Mouse (Mus musculus) kidney, postnatal 36 days (tissue): Measurements from ENCODE around the gene Cep164.

Experiments
- DNase-seq, 2 experiments: peaks; one replicate each; pipeline ENCODE4 v3.0.0; 2021 to 2022; ENCODE audit warnings: mixed read lengths in 2 of 2

Gene Cep164

GRCm38 (mm10) chr9:45838069-45838433 lies 9.6 kb upstream of the Cep164 start:
- no peak for DNase-seq

GRCm38 (mm10) chr9:45833461-45833860 lies 5.0 kb upstream of the Cep164 start:
- DNase-seq = no peak

GRCm38 (mm10) chr9:45832898-45833297 lies 4.4 kb upstream of the Cep164 start:
- DNase-seq = no peak

GRCm38 (mm10) chr9:45829107-45829506 lies 616 bp upstream of the Cep164 start:
- peak; percentile 80 to 89 for DNase-seq

GRCm38 (mm10) chr9:45827663-45828290 lies 714 bp downstream of the Cep164 start:
- DNase-seq = peak; percentile 19 to 61

- DNase-seq = no peak
Measured at GRCm38 (mm10) chr9:45818406-45819011, 10.0 kb downstream of the Cep164 start.

GRCm38 (mm10) chr9:45815525-45815924 lies 13.0 kb downstream of the Cep164 start:
- DNase-seq = peak in 1 of 2 experiments; percentile 10

GRCm38 (mm10) chr9:45815113-45815512 lies 13.4 kb downstream of the Cep164 start:
- DNase-seq = peak; percentile 10 to 58

- DNase-seq = no peak
Measured at GRCm38 (mm10) chr9:45811946-45812345, 16.5 kb downstream of the Cep164 start.

GRCm38 (mm10) chr9:45807761-45808160 lies 20.7 kb downstream of the Cep164 start:
- DNase-seq = no peak

- peak; percentile 25 to 36 for DNase-seq
Measured at GRCm38 (mm10) chr9:45807337-45807736, 21.2 kb downstream of the Cep164 start.

- DNase-seq = peak; percentile 80 to 84
Measured at GRCm38 (mm10) chr9:45806847-45807246, 21.6 kb downstream of the Cep164 start.

- DNase-seq = no peak
Measured at GRCm38 (mm10) chr9:45803070-45803774, 25.3 kb downstream of the Cep164 start.

- no peak for DNase-seq
Measured at GRCm38 (mm10) chr9:45799402-45799801, 29.1 kb downstream of the Cep164 start.

- peak; percentile 14 to 42 for DNase-seq
Measured at GRCm38 (mm10) chr9:45798467-45799164, 29.9 kb downstream of the Cep164 start.

GRCm38 (mm10) chr9:45797271-45797670 lies 31.2 kb downstream of the Cep164 start:
- no peak for DNase-seq

GRCm38 (mm10) chr9:45795722-45796121 lies 32.8 kb downstream of the Cep164 start:
- DNase-seq = no peak

GRCm38 (mm10) chr9:45793697-45794096 lies 34.8 kb downstream of the Cep164 start:
- DNase-seq = no peak

GRCm38 (mm10) chr9:45792235-45792634 lies 36.3 kb downstream of the Cep164 start:
- no peak for DNase-seq

GRCm38 (mm10) chr9:45791456-45792142 lies 36.9 kb downstream of the Cep164 start:
- no peak for DNase-seq

GRCm38 (mm10) chr9:45788405-45788804 lies 40.1 kb downstream of the Cep164 start:
- no peak for DNase-seq

- DNase-seq = no peak
Measured at GRCm38 (mm10) chr9:45787547-45787946, 40.9 kb downstream of the Cep164 start.

- DNase-seq = no peak
Measured at GRCm38 (mm10) chr9:45787071-45787470, 41.4 kb downstream of the Cep164 start.
